Mouse (Mus musculus): ENCODE results near the gene Lim2. TPM values are rescaled to one million over a fixed set of nuclear protein-coding genes. Genes with fewer than 3 reads are reported as not detected.

Gene Lim2
- polyA plus RNA-seq, 1 experiment, result not detected

- TF ChIP-seq CTCF (IDR thresholded peaks at IDR 0.05; ENCODE audit: borderline replicate concordance, insufficient read depth, low read depth, low read length), result no peak
- no peak for TF ChIP-seq POLR2A (IDR thresholded peaks at IDR 0.05; ENCODE audit: borderline replicate concordance, insufficient read depth, low read length)
- Histone ChIP-seq H3K27ac (ENCODE audit: insufficient read depth, low read length) (no peak overlapping the region), H3K4me3 (replicated peaks; ENCODE audit: insufficient read depth, low read depth, low read length) (no peak overlapping the region), H3K4me1 (ENCODE audit: control insufficient read depth, insufficient read depth, low read length) (no peaks in the 10 kb centered on the region), H3K27me3 (ENCODE audit: control insufficient read depth, insufficient read depth, low read length) (no peaks in the 10 kb centered on the region)
- no peak for DNase-seq
- 83% methylated on average over 4 of the region's 4 CpGs for WGBS
Measured at GRCm38 (mm10) chr7:43438611-43439010, 11.1 kb downstream of the Lim2 start.

DNA sequence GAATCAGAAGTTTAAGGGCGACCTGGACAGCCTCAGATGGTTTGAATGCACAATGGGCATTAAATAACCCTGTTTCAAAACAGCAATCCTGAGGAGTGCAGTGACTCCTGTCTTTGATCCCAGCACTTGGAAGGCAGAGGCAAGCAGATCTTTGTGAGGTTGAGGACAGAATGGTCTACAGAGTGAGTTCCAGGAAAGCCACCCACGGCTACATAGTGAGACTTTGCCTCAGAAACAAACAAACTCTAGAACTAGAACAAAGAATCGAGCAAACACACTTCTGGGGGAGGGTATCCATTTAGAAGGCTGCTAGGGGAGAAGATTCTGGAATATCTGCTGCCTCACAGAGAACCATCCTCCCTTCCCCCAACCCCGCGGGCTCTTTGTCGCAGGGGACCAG is 13.0 kb downstream of the Lim2 start, which contains the start of gene Cldnd2:
Gene Cldnd2 (plus strand): TSS at position 301 of the 400 bp plus-strand sequence.
- WGBS, result 81% methylated on average over 6 of the region's 6 CpGs
- no peak for TF ChIP-seq POLR2A (IDR thresholded peaks at IDR 0.05; ENCODE audit: borderline replicate concordance, insufficient read depth, low read length)
- TF ChIP-seq CTCF (IDR thresholded peaks at IDR 0.05; ENCODE audit: borderline replicate concordance, insufficient read depth, low read depth, low read length), result no peak
- Histone ChIP-seq H3K27me3 (ENCODE audit: control insufficient read depth, insufficient read depth, low read length) (no peaks in the 10 kb centered on the region), H3K4me3 (replicated peaks; ENCODE audit: insufficient read depth, low read depth, low read length) (no peak within 1 kb of the TSS), H3K4me1 (ENCODE audit: control insufficient read depth, insufficient read depth, low read length) (no peaks in the 10 kb centered on the region), H3K27ac (ENCODE audit: insufficient read depth, low read length) (no peak within 1 kb of the TSS)
- DNase-seq, result no peak

GRCm38 (mm10) chr7:43441071-43441470 is 13.6 kb downstream of the Lim2 start:
- H3K27me3 ChIP-seq (ENCODE audit: control insufficient read depth, insufficient read depth, low read length), result no peaks in the 10 kb centered on the region
- H3K4me1 ChIP-seq (ENCODE audit: control insufficient read depth, insufficient read depth, low read length), result no peaks in the 10 kb centered on the region
- H3K4me3 ChIP-seq (replicated peaks; ENCODE audit: insufficient read depth, low read depth, low read length), result no peak overlapping the region
- H3K27ac ChIP-seq (ENCODE audit: insufficient read depth, low read length), result no peak overlapping the region
- DNase-seq, result no peak
- 86% methylated on average over 3 of the region's 3 CpGs for WGBS
- TF ChIP-seq CTCF (IDR thresholded peaks at IDR 0.05; ENCODE audit: borderline replicate concordance, insufficient read depth, low read depth, low read length), result no peak
- no peak for TF ChIP-seq POLR2A (IDR thresholded peaks at IDR 0.05; ENCODE audit: borderline replicate concordance, insufficient read depth, low read length)

- TF ChIP-seq POLR2A (IDR thresholded peaks at IDR 0.05; ENCODE audit: borderline replicate concordance, insufficient read depth, low read length) (no peak), CTCF (IDR thresholded peaks at IDR 0.05; ENCODE audit: borderline replicate concordance, insufficient read depth, low read depth, low read length) (no peak)
- H3K4me3 ChIP-seq (replicated peaks; ENCODE audit: insufficient read depth, low read depth, low read length), result peak overlapping the region; percentile 84
- H3K27me3 ChIP-seq (ENCODE audit: control insufficient read depth, insufficient read depth, low read length), result no peaks in the 10 kb centered on the region
- WGBS, result 18% methylated on average over 9 of the region's 9 CpGs
- H3K27ac ChIP-seq (ENCODE audit: insufficient read depth, low read length), result no peak overlapping the region
- DNase-seq, result no peak
- no peaks in the 10 kb centered on the region for H3K4me1 ChIP-seq (ENCODE audit: control insufficient read depth, insufficient read depth, low read length)
Measured at GRCm38 (mm10) chr7:43442684-43443083, 15.2 kb downstream of the Lim2 start.

DNA sequence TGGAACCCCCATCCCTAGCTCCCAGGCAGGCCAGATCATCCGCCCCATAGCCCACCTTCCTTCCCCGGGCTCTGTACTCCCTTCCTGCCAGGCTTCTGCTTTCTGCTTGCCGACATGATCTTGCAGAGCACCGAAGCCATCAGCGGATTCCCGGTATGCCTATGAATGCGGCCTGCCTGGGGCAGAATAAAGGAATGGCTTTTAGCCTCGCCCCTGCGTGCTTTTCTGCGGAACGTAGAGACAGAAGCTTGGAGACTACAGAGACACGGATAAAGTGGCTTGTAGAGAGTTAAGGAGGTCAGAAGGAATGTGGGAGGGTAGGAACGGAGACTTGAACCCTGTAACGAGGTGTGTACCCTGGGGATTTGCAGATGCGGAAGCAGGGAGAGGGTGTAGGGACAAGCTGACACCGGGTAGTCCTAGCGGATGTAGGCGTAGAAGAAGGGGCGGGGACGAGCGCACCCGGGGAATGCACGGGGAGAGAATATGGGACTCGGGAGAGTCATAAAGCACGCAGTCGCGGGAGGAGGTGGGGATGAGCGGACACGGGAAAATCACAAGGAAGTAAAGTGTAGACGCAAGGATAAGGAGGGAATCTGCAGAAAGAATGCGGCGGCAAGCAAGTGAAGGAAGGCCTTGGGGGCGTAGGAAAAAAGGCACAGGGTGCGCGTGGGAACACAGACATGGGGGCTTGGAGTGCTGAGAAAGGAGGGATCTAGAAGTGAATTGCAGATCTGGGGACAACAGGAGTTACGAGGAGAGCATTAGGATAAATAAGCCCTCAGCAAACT is 15.9 kb downstream of the Lim2 start:
- WGBS, result under 1% methylated on average over 36 of the region's 36 CpGs
- DNase-seq, result peak; percentile 65 to 66
- TF ChIP-seq CTCF (IDR thresholded peaks at IDR 0.05; ENCODE audit: borderline replicate concordance, insufficient read depth, low read depth, low read length), result no peak
- TF ChIP-seq POLR2A (IDR thresholded peaks at IDR 0.05; ENCODE audit: borderline replicate concordance, insufficient read depth, low read length), result no peak
- Histone ChIP-seq H3K4me1 (ENCODE audit: control insufficient read depth, insufficient read depth, low read length) (no peaks in the 10 kb centered on the region), H3K4me3 (replicated peaks; ENCODE audit: insufficient read depth, low read depth, low read length) (peak overlapping the region; percentile 84), H3K27ac (ENCODE audit: insufficient read depth, low read length) (peak overlapping the region; percentile 72), H3K27me3 (ENCODE audit: control insufficient read depth, insufficient read depth, low read length) (no peaks in the 10 kb centered on the region)

GRCm38 (mm10) chr7:43443917-43444293 is 16.4 kb downstream of the Lim2 start, which contains the start of the genes Etfb and Gm45233:
Gene Etfb (plus strand): TSS chr7:43444083.
Gene Gm45233 (plus strand): TSS chr7:43444128.
- H3K4me1 ChIP-seq (ENCODE audit: control insufficient read depth, insufficient read depth, low read length), result no peaks in the 10 kb centered on the region
- peak within 1 kb of the TSS; percentile 86 for H3K4me3 ChIP-seq (replicated peaks; ENCODE audit: insufficient read depth, low read depth, low read length)
- no peak for TF ChIP-seq CTCF (IDR thresholded peaks at IDR 0.05; ENCODE audit: borderline replicate concordance, insufficient read depth, low read depth, low read length)
- TF ChIP-seq POLR2A (IDR thresholded peaks at IDR 0.05; ENCODE audit: borderline replicate concordance, insufficient read depth, low read length), result peak; percentile 88
- no peaks in the 10 kb centered on the region for H3K27me3 ChIP-seq (ENCODE audit: control insufficient read depth, insufficient read depth, low read length)
- peak within 1 kb of the TSS; percentile 72 for H3K27ac ChIP-seq (ENCODE audit: insufficient read depth, low read length)
- peak; percentile 94 to 98 for DNase-seq
- WGBS, result under 1% methylated on average over 27 of the region's 27 CpGs

GRCm38 (mm10) chr7:43447801-43448200 is 20.3 kb downstream of the Lim2 start:
- no peak for DNase-seq
- H3K27ac ChIP-seq (ENCODE audit: insufficient read depth, low read length), result no peak overlapping the region
- 66% methylated on average over 4 of the region's 4 CpGs for WGBS

DNA sequence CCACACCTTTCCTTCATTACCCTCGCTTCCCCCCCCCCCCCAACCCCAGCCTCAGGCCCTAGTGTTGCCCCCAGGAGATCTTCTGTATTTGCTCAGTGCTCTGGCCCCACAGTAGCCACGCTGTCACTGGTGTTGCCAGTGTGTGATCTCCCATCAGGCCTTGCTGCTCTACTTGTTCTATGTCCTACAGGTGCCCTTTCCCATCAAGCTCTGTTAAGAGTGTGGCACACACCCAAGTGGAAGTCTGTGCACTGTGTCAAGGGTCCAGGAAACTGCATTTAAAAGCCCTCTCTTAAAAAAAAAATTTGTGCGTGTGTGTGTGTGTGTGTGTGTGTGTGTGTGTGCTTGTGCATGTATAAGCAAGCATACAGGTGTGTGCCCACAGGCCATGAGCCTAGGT is 20.8 kb downstream of the Lim2 start:
- TF ChIP-seq POLR2A (IDR thresholded peaks at IDR 0.05; ENCODE audit: borderline replicate concordance, insufficient read depth, low read length), result no peak
- TF ChIP-seq CTCF (IDR thresholded peaks at IDR 0.05; ENCODE audit: borderline replicate concordance, insufficient read depth, low read depth, low read length), result no peak
- no peak for DNase-seq
- 92% methylated on average over 3 of the region's 3 CpGs for WGBS
- no peaks in the 10 kb centered on the region for H3K4me1 ChIP-seq (ENCODE audit: control insufficient read depth, insufficient read depth, low read length)
- no peak overlapping the region for H3K27ac ChIP-seq (ENCODE audit: insufficient read depth, low read length)
- no peaks in the 10 kb centered on the region for H3K27me3 ChIP-seq (ENCODE audit: control insufficient read depth, insufficient read depth, low read length)
- H3K4me3 ChIP-seq (replicated peaks; ENCODE audit: insufficient read depth, low read depth, low read length), result no peak overlapping the region

More at GRCm38 (mm10) chr7:43447801-43448200, 20.3 kb downstream of the Lim2 start:
- no peak overlapping the region for H3K4me3 ChIP-seq (replicated peaks; ENCODE audit: insufficient read depth, low read depth, low read length)
- no peaks in the 10 kb centered on the region for H3K27me3 ChIP-seq (ENCODE audit: control insufficient read depth, insufficient read depth, low read length)
- TF ChIP-seq POLR2A (IDR thresholded peaks at IDR 0.05; ENCODE audit: borderline replicate concordance, insufficient read depth, low read length) (no peak), CTCF (IDR thresholded peaks at IDR 0.05; ENCODE audit: borderline replicate concordance, insufficient read depth, low read depth, low read length) (no peak)
- no peaks in the 10 kb centered on the region for H3K4me1 ChIP-seq (ENCODE audit: control insufficient read depth, insufficient read depth, low read length)
